Comparison of ENCODE assay signal across 15 mouse cellular contexts in genomic region chr12:111800459-111801183, GRCm38 (mm10). TPM values are rescaled to one million over a fixed set of nuclear protein-coding genes. Genes with fewer than 3 reads are reported as not detected.
DNase-seq lines count a peak whose midpoint lies in the region; ATAC-seq and TF ChIP-seq lines count a peak whose summit lies in the region.
"Had no signal": no experiment of that assay in that cellular context is flagged by ENCODE, and none has a peak within 500 bp of the region (broad histone marks: within the 10 kb centered on the region; RNA-seq: fewer than 3 reads in every experiment).

No protein-coding gene starts in this region.

- TF ChIP-seq POLR2A in kidney, adult 2 months (IDR thresholded peaks at IDR 0.05; ENCODE audit: low read depth, low read length), result no peak

- TF ChIP-seq CTCF in kidney, adult 2 months (conservative IDR thresholded peaks at IDR 0.05; ENCODE audit: insufficient read depth, insufficient read length, low read depth, low read length), result no peak

- no peak overlapping the region for H3K4me2 ChIP-seq in intestine, embryonic 16.5 days (ENCODE audit: low read depth, low read length)
- no peak overlapping the region for H3K4me2 ChIP-seq in hindbrain, embryonic 11.5 days (replicated peaks; ENCODE audit: low read depth, low read length)
- H3K4me2 ChIP-seq: embryonic facial prominence, embryonic 12.5 days; limb, embryonic 15.5 days; lung, embryonic 14.5 days; midbrain, embryonic 15.5 days had no signal

- H3K36me3 ChIP-seq in kidney, adult 2 months (ENCODE audit: control insufficient read depth, insufficient read depth, low read length), result no peaks in the 10 kb centered on the region
- H3K36me3 ChIP-seq in intestine, embryonic 16.5 days (ENCODE audit: control insufficient read depth, insufficient read depth, low read length), result peaks cover 26% of the 10 kb centered on the region
- peaks cover 12% of the 10 kb centered on the region for H3K36me3 ChIP-seq in hindbrain, embryonic 11.5 days (ENCODE audit: control insufficient read depth, insufficient read depth, low read length)

- H3K9ac ChIP-seq in intestine, embryonic 16.5 days (ENCODE audit: low read depth, low read length), result no peak overlapping the region
- no peak overlapping the region for H3K9ac ChIP-seq in hindbrain, embryonic 11.5 days (ENCODE audit: low read depth, low read length)
- H3K9ac ChIP-seq: embryonic facial prominence, embryonic 12.5 days; limb, embryonic 15.5 days; lung, embryonic 14.5 days; midbrain, embryonic 15.5 days had no signal

- H3K9me3 ChIP-seq in intestine, embryonic 16.5 days (ENCODE audit: control insufficient read depth, low read length), result no peaks in the 10 kb centered on the region
- no peaks in the 10 kb centered on the region for H3K9me3 ChIP-seq in hindbrain, embryonic 11.5 days (ENCODE audit: control insufficient read depth, low read length)
- H3K9me3 ChIP-seq: embryonic facial prominence, embryonic 12.5 days; limb, embryonic 15.5 days; midbrain, embryonic 15.5 days had no signal

- no peaks in the 10 kb centered on the region for H3K27me3 ChIP-seq in kidney, adult 2 months (replicated peaks; ENCODE audit: control insufficient read depth, insufficient read depth, low read length)
- no peaks in the 10 kb centered on the region for H3K27me3 ChIP-seq in intestine, embryonic 16.5 days (replicated peaks; ENCODE audit: control insufficient read depth, insufficient read depth, low read length)
- no peaks in the 10 kb centered on the region for H3K27me3 ChIP-seq in hindbrain, embryonic 11.5 days (ENCODE audit: control insufficient read depth, insufficient read depth, low read length)
- H3K27me3 ChIP-seq: embryonic facial prominence, embryonic 12.5 days; limb, embryonic 15.5 days; midbrain, embryonic 15.5 days had no signal

- DNase-seq in heart, adult 18-20 months, result peak; percentile 45 to 53
- DNase-seq in heart, adult 8-10 months (ENCODE audit: low spot score), result no peak
- DNase-seq in kidney, adult 2 months, result peak; percentile 70
- DNase-seq in kidney, postnatal 4 days, result no peak
- peak; percentile 52 to 56 for DNase-seq in kidney, postnatal 36 days
- no peak for DNase-seq in right cerebral cortex, postnatal 14 days
- DNase-seq in hindbrain, embryonic 11.5 days (ENCODE audit: low spot score), result no peak
- DNase-seq: B cell, adult 2 months; cerebellum, adult 11-12 months; layer of hippocampus, adult 9-11 months; lung, embryonic 14.5 days had no signal

- H3K4me1 ChIP-seq in kidney, adult 2 months (ENCODE audit: control insufficient read depth, insufficient read depth, low read length), result peaks cover 23% of the 10 kb centered on the region
- H3K4me1 ChIP-seq in intestine, embryonic 16.5 days (ENCODE audit: control insufficient read depth, insufficient read depth, low read length), result peaks cover 7% of the 10 kb centered on the region; the same call in 1 of the 2 replicates
- H3K4me1 ChIP-seq in hindbrain, embryonic 11.5 days (replicated peaks; ENCODE audit: control insufficient read depth, insufficient read depth, low read length), result no peaks in the 10 kb centered on the region
- H3K4me1 ChIP-seq: embryonic facial prominence, embryonic 12.5 days; limb, embryonic 15.5 days; midbrain, embryonic 15.5 days had no signal

- ATAC-seq in intestine, embryonic 16.5 days, result peak; percentile 38; the same call in 1 of the 2 replicates
- no peak for ATAC-seq in hindbrain, embryonic 11.5 days (ENCODE audit: low FRiP score)
- ATAC-seq: midbrain, embryonic 15.5 days had no signal

- WGBS in kidney, adult 2 months, result 49% methylated on average over 10 of the region's 10 CpGs
- 76% methylated on average over 10 of the region's 10 CpGs for WGBS in intestine, embryonic 16.5 days
- WGBS in hindbrain, embryonic 11.5 days, result 90% methylated on average over 10 of the region's 10 CpGs

- H3K27ac ChIP-seq in kidney, adult 2 months (ENCODE audit: insufficient read depth, low read depth, low read length), result peak overlapping the region; percentile 34; the same call in 1 of the 2 replicates
- peak overlapping the region; percentile 31; the same call in 1 of the 2 replicates for H3K27ac ChIP-seq in intestine, embryonic 16.5 days (ENCODE audit: low read length)
- no peak overlapping the region for H3K27ac ChIP-seq in hindbrain, embryonic 11.5 days (ENCODE audit: low read depth, low read length)
- H3K27ac ChIP-seq: embryonic facial prominence, embryonic 12.5 days; limb, embryonic 15.5 days; midbrain, embryonic 15.5 days had no signal

- no peak overlapping the region for H3K4me3 ChIP-seq in kidney, adult 2 months (ENCODE audit: insufficient read depth, low read depth, low read length)
- no peak overlapping the region for H3K4me3 ChIP-seq in intestine, embryonic 16.5 days (ENCODE audit: low read length)
- H3K4me3 ChIP-seq in hindbrain, embryonic 11.5 days (ENCODE audit: low read depth, low read length), result no peak overlapping the region
- H3K4me3 ChIP-seq: embryonic facial prominence, embryonic 12.5 days; limb, embryonic 15.5 days; midbrain, embryonic 15.5 days had no signal

RNA-seq across cellular contexts. Expression of gene Xrcc3, which starts 13.1 kb away (rescaled TPM):
- 1 to 10 TPM in 1 of 2 experiments, under 1 TPM in 1; 0.72 to 1.6 TPM for total RNA-seq in heart, adult 18-20 months (2021)
- total RNA-seq in heart, adult 8-10 months (2022), result 1 to 10 TPM in 1 of 4 experiments, under 1 TPM in 3; 0.54 to 1.1 (median 0.77) TPM
- 5.3 and 6.0 TPM in 2 replicates for polyA plus RNA-seq in kidney, adult 2 months (2012; rRNA removed)
- polyA plus RNA-seq in intestine, embryonic 16.5 days (2015; fragmentation: Nextera tagmentation; extraction: Ambion mirVana), result 10.6 and 11.0 TPM in 2 replicates
- polyA plus RNA-seq in hindbrain, embryonic 11.5 days (2014; fragmentation: Nextera tagmentation; extraction: Ambion mirVana), result 8.2 and 9.8 TPM in 2 replicates

RNA-seq across cellular contexts. Expression of gene Zfyve21, which starts 13.3 kb away (rescaled TPM):
- total RNA-seq in heart, adult 18-20 months (2021), result 10 to 100 TPM; 71.6 to 77.3 TPM
- total RNA-seq in heart, adult 8-10 months (2022), result 10 to 100 TPM; 57.5 to 90.1 (median 67.6) TPM
- polyA plus RNA-seq in kidney, adult 2 months (2012; rRNA removed), result 97.0 and 105 TPM in 2 replicates
- polyA plus RNA-seq in intestine, embryonic 16.5 days (2015; fragmentation: Nextera tagmentation; extraction: Ambion mirVana), result 232 and 245 TPM in 2 replicates
- 54.2 and 54.7 TPM in 2 replicates for polyA plus RNA-seq in hindbrain, embryonic 11.5 days (2014; fragmentation: Nextera tagmentation; extraction: Ambion mirVana)

RNA-seq across cellular contexts. Expression of gene Klc1, which starts 42.0 kb away (rescaled TPM):
- 10 to 100 TPM; 77.1 to 83.0 TPM for total RNA-seq in heart, adult 18-20 months (2021)
- 10 to 100 TPM; 73.6 to 90.4 (median 83.5) TPM for total RNA-seq in heart, adult 8-10 months (2022)
- polyA plus RNA-seq in kidney, adult 2 months (2012; rRNA removed), result 40.3 and 44.3 TPM in 2 replicates
- 75.7 and 83.4 TPM in 2 replicates for polyA plus RNA-seq in intestine, embryonic 16.5 days (2015; fragmentation: Nextera tagmentation; extraction: Ambion mirVana)
- 345 and 366 TPM in 2 replicates for polyA plus RNA-seq in hindbrain, embryonic 11.5 days (2014; fragmentation: Nextera tagmentation; extraction: Ambion mirVana)

Comparison
In these comparisons a context has a peak if more than half of its experiments do, and no peak if none do; other contexts are left out.
1. DNase-seq: peak in heart, adult 18-20 months (2 of 2), kidney, adult 2 months (single experiment) and kidney, postnatal 36 days (2 of 2); none in heart, adult 8-10 months (single experiment), kidney, postnatal 4 days (0 of 2), right cerebral cortex, postnatal 14 days (single experiment) and hindbrain, embryonic 11.5 days (single experiment).